Mouse (Mus musculus) CD4-positive naive resting alpha-beta T cell, adult 76 days (primary cell): Measurements from ENCODE around the gene Aimp2. TPM values are rescaled to one million over a fixed set of nuclear protein-coding genes. Genes with fewer than 3 reads are reported as not detected.

ENCODE experiments used
- total RNA-seq: library from RNA; stranded (reverse); gene quantifications from one replicate; pipeline ENCODE4 v1.2.4, GENCODE M21; 2023

Aimp2 gene
- total RNA-seq: 20.6 TPM

DNA sequence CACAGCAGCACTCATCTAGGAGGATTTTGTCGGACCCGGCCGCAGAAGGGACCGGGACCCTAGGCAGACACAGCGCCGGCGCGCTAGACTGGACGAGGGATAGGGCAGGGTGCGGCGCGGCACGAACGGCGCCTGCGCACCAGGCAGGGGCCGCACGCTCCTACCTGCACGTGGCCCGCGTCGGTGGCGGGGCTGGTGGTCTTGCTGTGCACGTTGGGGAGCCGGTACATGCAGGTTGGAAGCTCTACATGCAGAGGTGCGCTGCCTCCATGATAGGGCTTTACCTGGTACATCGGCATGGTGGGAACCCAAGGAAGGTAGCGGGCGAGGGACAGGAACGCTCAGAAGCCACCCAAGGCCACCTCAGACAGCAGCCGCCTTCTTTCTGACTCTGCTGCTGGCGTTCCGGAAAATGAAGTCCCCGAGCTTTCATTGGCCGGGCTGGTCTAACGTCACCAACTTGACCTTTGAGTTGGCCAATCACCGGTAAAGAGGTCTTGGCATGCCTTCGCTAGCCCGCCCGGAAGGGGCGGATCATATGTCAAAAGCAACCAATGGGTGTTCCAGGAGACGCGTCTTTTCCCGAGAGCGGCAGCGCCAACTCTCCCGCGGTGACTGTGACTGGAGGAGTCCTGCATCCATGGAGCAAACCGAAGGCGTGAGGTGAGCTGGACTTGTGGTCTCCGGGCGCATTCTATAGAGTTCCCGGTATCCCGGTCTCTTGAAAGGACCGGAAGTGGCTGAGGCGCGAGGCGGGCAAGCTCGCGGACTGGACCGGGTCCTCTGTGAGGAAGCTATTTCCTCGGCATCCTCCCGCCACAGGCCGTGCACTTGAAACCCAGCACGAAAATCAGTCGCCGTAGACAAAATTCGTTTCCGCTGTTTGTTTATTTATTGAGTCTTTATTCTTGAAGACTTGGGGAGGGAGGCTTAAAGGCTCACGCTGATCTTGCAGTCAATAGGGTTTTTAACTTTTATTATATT lies at the start of gene Aimp2, which contains the start of gene Pms2:
TSS of gene Aimp2 (minus strand) at position 431 of the 984 bp plus-strand sequence.
TSS of gene Pms2 (plus strand) at position 548 of the 984 bp plus-strand sequence.

DNA sequence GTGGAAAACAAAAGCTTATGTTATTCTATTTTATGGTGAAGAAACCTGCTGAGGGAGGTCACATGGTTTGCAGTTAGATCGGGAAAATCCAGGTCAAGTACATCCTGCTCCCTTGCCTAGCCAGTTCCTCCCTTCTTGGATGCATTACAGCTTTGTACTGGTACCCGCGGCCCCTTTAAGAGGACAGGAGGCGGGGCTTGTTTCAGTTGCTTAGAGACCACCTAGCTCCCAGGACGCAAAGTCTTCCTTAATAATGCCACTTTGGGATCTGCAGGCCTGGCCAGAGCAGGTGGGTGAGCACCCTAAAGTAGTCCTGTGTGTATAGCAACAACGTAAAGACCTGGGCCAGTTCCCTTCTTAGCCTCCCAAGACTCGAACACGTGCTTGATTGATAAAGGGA lies 23.2 kb upstream of the Aimp2 start, which contains the start of gene Rsph10b:
TSS of gene Rsph10b (plus strand) at position 205 of the 400 bp plus-strand sequence.

DNA sequence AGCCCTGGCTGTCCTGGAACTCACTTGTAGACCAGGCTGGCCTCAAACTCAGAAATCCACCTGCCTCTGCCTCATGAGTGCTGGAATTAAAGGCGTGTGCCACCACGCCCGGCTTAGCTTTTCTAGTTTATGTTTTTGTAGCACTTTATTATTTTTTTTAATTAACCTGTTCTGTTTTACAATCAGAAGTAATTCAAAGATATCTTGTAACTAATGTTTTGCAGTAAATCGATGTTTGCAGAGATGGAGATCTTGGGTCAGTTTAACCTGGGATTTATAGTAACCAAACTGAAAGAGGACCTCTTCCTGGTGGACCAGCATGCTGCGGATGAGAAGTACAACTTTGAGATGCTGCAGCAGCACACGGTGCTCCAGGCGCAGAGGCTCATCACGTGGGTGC lies 18.2 kb upstream of the Aimp2 start, which contains the start of gene Gm42421:
TSS of gene Gm42421 (plus strand) at position 301 of the 400 bp plus-strand sequence.

DNA sequence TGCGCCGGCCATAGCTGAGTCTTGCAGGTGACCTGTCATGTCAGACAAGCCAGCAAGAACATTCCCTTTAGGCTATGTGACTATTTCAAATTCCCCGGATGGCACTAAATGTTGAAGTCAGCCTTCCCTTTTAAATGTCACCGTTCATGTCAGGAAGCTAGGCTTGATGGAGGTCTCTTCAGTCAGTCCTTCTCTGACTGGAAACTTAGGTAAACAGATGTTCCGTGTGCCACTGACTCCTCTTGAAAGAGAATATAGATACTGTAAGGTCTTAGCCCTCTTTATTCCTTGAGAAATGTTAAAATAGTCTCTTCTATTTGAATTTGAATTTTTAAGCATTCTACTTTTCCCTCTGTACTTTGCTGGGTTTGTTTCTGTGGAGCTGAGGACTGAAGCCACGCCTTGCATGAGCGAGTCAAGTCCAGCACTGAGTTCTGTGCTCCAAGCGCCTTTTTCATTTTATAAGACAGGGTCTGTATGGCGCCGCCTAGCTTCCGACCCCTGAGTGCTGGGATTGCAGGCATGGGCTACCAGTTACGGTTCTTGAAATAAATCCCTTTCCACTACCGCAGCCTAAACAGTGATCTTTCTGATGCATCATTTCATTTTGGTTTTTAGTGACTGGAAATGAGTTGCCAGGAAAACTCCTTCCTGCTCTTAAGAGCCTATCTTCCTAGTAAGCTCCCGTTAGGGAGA lies 11.9 kb downstream of the Aimp2 start, which contains the start of gene Ankrd61:
TSS of gene Ankrd61 (minus strand) at position 51 of the 696 bp plus-strand sequence.

Other genes with a start within 250 kb of the Aimp2 start
- 38.0 TPM for gene Usp42, start 177.6 kb downstream of the Aimp2 start, total RNA-seq
- gene Eif2ak1, start 92.1 kb downstream of the Aimp2 start, total RNA-seq: 41.9 TPM
- gene Ankrd61, start 12.2 kb downstream of the Aimp2 start, total RNA-seq: 0.32 TPM
- 36.9 TPM for gene Pms2, start 117 bp upstream of the Aimp2 start, total RNA-seq
- 3.1 TPM for gene Gm42421, start 18.3 kb upstream of the Aimp2 start, total RNA-seq
- gene Rsph10b, start 23.2 kb upstream of the Aimp2 start, total RNA-seq: 0.38 TPM
- gene Ccz1, start 105.0 kb upstream of the Aimp2 start, total RNA-seq: 80.4 TPM
- not detected for gene Ocm, start 116.8 kb upstream of the Aimp2 start, total RNA-seq
- 35.8 TPM for gene Lmtk2, start 190.6 kb upstream of the Aimp2 start, total RNA-seq